Mouse (Mus musculus) kidney, adult 2 months (tissue): ENCODE results near the gene Smdt1.

Experiments
- CTCF ChIP-seq: fragments of 200-500 bp; conservative IDR thresholded peaks from 2 replicates; pipeline ENCODE4 v1.5.1; 2011; ENCODE audit warnings: low read depth, mild to moderate bottlenecking, control low read depth, low read length, moderate library complexity, mixed read lengths; ENCODE audit not compliant: insufficient read depth, insufficient read length
- POLR2A ChIP-seq: fragments of 200-500 bp; IDR thresholded peaks from one replicate; pipeline ENCODE4 v1.6.1; 2011; ENCODE audit warnings: low read depth, low read length, control low read depth

- TF ChIP-seq POLR2A (no peak), CTCF (no peak)
These were observed 40.7 kb downstream of the Smdt1 start for GRCm38 (mm10) chr15:82379511-82379870.
